Mouse (Mus musculus) heart, adult 10 weeks (tissue): ENCODE results near the gene Rnaseh2b. TPM values are rescaled to one million over a fixed set of nuclear protein-coding genes. Genes with fewer than 3 reads are reported as not detected.

Experiments
- polyA plus RNA-seq: library from polyadenylated mRNA; stranded (reverse); fragments of 350-450 nt; fragmentation: Illumina TruSeq; extraction: RNeasy Lipid Tissue Mini Kit (QIAGEN cat#74804); gene quantifications from one replicate; pipeline ENCODE4 v1.2.3, GENCODE M21; 2014; ENCODE audit warnings: low read depth, low replicate concordance

Gene Rnaseh2b
- polyA plus RNA-seq: 15.7 TPM

DNA sequence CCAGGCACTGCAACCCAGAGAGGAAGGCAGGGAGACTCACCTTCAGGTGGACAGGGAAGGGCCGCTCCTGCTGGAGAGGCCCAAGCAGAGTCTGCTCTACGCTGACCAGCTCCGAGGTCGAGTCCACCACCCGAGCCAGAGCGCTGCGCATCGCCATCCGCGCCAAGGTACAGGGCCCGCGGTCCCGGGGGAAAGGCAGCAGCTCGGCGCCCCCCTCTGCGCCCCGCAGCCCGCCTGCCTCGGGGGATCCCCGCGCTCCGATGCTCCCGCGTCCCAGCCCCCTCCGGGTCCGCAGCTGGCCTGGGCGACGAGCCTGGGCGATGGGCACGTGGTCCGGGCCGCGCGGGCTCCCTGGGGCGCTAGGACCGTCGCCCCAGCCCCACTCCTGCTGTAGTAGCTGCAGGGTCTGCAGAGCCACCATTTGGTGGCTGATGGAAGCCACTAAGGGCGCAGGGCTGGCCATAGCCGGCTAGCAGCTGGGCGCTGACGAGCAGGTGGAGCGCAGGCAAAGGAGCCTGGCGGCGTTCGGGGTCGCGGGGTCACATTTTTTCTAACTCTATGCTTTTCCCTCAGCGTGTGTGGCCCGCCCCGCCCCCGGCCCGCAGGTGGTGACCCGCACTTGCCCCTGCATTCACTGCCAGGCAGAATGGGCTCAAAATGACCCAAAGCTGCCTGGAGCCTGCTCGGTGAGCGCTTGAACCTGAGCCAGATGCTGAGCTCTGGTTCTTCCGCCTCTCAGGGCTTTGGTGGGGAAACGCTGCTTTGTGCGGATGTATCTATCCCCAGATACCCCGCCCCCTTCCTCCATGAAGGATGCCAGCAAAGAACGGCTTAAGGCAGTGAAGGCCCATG, at the start of gene Rnaseh2b, which contains the start of gene Dleu7:
Gene Rnaseh2b, plus strand, starts transcription at position 102 of the 852 bp plus-strand sequence.
Gene Dleu7, minus strand, starts transcription at position 560 of the 852 bp plus-strand sequence.

Other genes starting within 250 kb of the Rnaseh2b start
- gene Dleu7, start 458 bp downstream of the Rnaseh2b start, polyA plus RNA-seq: not detected
- gene Gucy1b2, start 163.7 kb downstream of the Rnaseh2b start, polyA plus RNA-seq: not detected